Mouse (Mus musculus): Measurements from ENCODE around the gene Myh14.

Myh14 gene

GRCm38 (mm10) chr7:44669103-44669502 is 1.5 kb downstream of the Myh14 start:
- no peak for DNase-seq (ENCODE audit: low spot score in 2 of 2)

GRCm38 (mm10) chr7:44667996-44668738 is 2.5 kb downstream of the Myh14 start:
- DNase-seq (ENCODE audit: low spot score in 2 of 2) = no peak

- DNase-seq (ENCODE audit: low spot score in 2 of 2) = no peak
Observed at GRCm38 (mm10) chr7:44666462-44666861, 4.2 kb downstream of the Myh14 start.

GRCm38 (mm10) chr7:44664731-44665130 is 5.9 kb downstream of the Myh14 start:
- DNase-seq (ENCODE audit: low spot score in 2 of 2) = no peak

GRCm38 (mm10) chr7:44663546-44663945 is 7.1 kb downstream of the Myh14 start:
- DNase-seq (ENCODE audit: low spot score in 2 of 2) = no peak

- no peak for DNase-seq (ENCODE audit: low spot score in 2 of 2)
Observed at GRCm38 (mm10) chr7:44662569-44662968, 8.1 kb downstream of the Myh14 start.

- DNase-seq (ENCODE audit: low spot score in 2 of 2) = no peak
Observed at GRCm38 (mm10) chr7:44662168-44662567, 8.5 kb downstream of the Myh14 start.

GRCm38 (mm10) chr7:44661219-44661618 is 9.4 kb downstream of the Myh14 start:
- DNase-seq (ENCODE audit: low spot score in 2 of 2) = no peak

- peak; percentile 32 to 78 for DNase-seq (ENCODE audit: low spot score in 2 of 2)
Observed at GRCm38 (mm10) chr7:44655504-44655903, 15.1 kb downstream of the Myh14 start.

- DNase-seq (ENCODE audit: low spot score in 2 of 2) = peak in 1 of 2 experiments; percentile 53
Observed at GRCm38 (mm10) chr7:44653773-44654172, 16.9 kb downstream of the Myh14 start.

GRCm38 (mm10) chr7:44651416-44651815 is 19.2 kb downstream of the Myh14 start:
- DNase-seq (ENCODE audit: low spot score in 2 of 2) = no peak

GRCm38 (mm10) chr7:44649990-44650389 is 20.7 kb downstream of the Myh14 start:
- DNase-seq (ENCODE audit: low spot score in 2 of 2) = peak; percentile 28 to 73

- no peak for DNase-seq (ENCODE audit: low spot score in 2 of 2)
Observed at GRCm38 (mm10) chr7:44649094-44649610, 21.5 kb downstream of the Myh14 start.

- no peak for DNase-seq (ENCODE audit: low spot score in 2 of 2)
Observed at GRCm38 (mm10) chr7:44647729-44648128, 22.9 kb downstream of the Myh14 start.

- peak; percentile 40 to 83 for DNase-seq (ENCODE audit: low spot score in 2 of 2)
Observed at GRCm38 (mm10) chr7:44647042-44647724, 23.5 kb downstream of the Myh14 start.

GRCm38 (mm10) chr7:44645951-44646350 is 24.7 kb downstream of the Myh14 start:
- DNase-seq (ENCODE audit: low spot score in 2 of 2) = no peak

- no peak for DNase-seq (ENCODE audit: low spot score in 2 of 2)
Observed at GRCm38 (mm10) chr7:44645256-44645655, 25.4 kb downstream of the Myh14 start.

GRCm38 (mm10) chr7:44641887-44642286 is 28.8 kb downstream of the Myh14 start:
- peak; percentile 34 to 75 for DNase-seq (ENCODE audit: low spot score in 2 of 2)

- no peak for DNase-seq (ENCODE audit: low spot score in 2 of 2)
Observed at GRCm38 (mm10) chr7:44640843-44641605, 29.6 kb downstream of the Myh14 start.

- DNase-seq (ENCODE audit: low spot score in 2 of 2) = no peak
Observed at GRCm38 (mm10) chr7:44638663-44639062, 32.0 kb downstream of the Myh14 start.

GRCm38 (mm10) chr7:44636684-44637083 is 34.0 kb downstream of the Myh14 start:
- DNase-seq (ENCODE audit: low spot score in 2 of 2) = no peak

GRCm38 (mm10) chr7:44633407-44633806 is 37.2 kb downstream of the Myh14 start:
- DNase-seq (ENCODE audit: low spot score in 2 of 2) = peak in 1 of 2 experiments; percentile 55
